Mouse (Mus musculus): ENCODE results near the gene Coro2b. TPM values are rescaled to one million over a fixed set of nuclear protein-coding genes. Genes with fewer than 3 reads are reported as not detected.

Coro2b gene
- polyA plus RNA-seq, 1 experiment: 2.8 TPM

DNA sequence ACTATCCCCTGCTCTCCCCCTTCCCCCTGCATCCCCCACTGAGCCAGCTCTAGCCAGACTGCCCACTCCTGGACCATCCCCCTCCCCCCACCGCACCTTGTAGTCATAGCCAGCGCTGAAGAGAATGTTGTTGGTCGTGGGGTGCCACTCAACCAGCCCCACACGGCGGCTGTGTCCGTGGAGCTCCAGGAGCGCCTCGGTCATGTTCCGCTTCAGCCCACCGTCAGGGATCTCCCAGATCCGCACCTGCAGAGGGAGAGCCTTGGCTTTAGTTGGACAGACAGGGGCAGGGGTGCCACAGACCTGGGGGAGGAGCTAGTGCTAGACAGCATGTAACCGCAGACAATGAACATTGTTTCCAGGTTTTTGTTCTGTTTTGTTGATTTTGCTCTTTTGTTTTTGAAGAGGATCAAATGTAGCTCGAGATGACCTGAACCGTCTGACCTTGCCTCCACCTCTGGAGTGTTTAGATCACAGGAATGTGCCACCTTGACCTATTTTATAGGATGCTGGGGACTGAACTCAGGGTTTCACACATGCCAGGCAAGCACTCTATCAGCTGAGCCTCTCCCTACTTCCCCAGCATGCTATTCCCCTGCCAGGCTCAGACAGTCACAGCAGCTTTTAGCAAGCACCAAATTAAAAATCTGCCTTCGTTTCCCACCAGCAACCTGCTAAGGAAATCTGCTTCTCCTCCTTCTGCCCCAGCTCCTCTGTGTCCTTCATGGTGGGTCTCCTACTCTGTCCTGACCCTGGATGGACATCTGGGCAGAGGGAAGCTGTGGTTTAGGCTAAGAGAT is 104.4 kb downstream of the Coro2b start:
- 82% methylated on average over 15 of the region's 15 CpGs for WGBS
- H3K4me3 ChIP-seq (replicated peaks; ENCODE audit: control insufficient read depth, low read depth, low read length): no peak overlapping the region
- H3K27ac ChIP-seq (ENCODE audit: control insufficient read depth, insufficient read depth, low read depth, low read length, poor library complexity): no peak overlapping the region
- H3K4me1 ChIP-seq (ENCODE audit: control insufficient read depth, insufficient read depth, low read length): no peaks in the 10 kb centered on the region
- TF ChIP-seq POLR2A (IDR thresholded peaks at IDR 0.05; ENCODE audit: borderline replicate concordance, control insufficient read depth, low read depth, low read length) (no peak), CTCF (IDR thresholded peaks at IDR 0.05; ENCODE audit: control insufficient read depth, insufficient read depth, low read length) (no peak)

DNA sequence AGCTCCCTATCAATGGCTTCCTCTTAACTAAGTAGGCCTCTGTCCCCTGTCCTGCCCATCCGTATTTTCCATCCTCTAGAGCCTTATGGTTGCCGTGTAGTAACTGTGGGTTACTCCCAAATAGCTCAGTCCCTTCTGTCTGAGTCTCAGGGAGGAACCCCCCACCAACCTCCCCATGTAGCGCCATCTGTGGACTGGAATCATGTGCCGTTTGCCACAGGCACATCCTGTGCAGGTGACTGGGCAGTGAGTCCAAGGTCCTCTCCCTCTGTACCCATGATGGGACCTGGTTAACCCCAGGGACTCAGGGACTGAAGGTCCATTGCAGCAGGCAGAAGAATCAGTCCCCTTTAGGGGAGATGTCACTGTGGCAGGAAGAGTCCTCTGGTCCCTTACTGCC is 106.1 kb downstream of the Coro2b start:
- TF ChIP-seq POLR2A (IDR thresholded peaks at IDR 0.05; ENCODE audit: borderline replicate concordance, control insufficient read depth, low read depth, low read length) (no peak), CTCF (IDR thresholded peaks at IDR 0.05; ENCODE audit: control insufficient read depth, insufficient read depth, low read length) (no peak)
- Histone ChIP-seq H3K4me1 (ENCODE audit: control insufficient read depth, insufficient read depth, low read length) (no peaks in the 10 kb centered on the region), H3K27ac (ENCODE audit: control insufficient read depth, insufficient read depth, low read depth, low read length, poor library complexity) (no peak overlapping the region), H3K4me3 (replicated peaks; ENCODE audit: control insufficient read depth, low read depth, low read length) (no peak overlapping the region)
- 77% methylated on average over 4 of the region's 4 CpGs for WGBS

DNA sequence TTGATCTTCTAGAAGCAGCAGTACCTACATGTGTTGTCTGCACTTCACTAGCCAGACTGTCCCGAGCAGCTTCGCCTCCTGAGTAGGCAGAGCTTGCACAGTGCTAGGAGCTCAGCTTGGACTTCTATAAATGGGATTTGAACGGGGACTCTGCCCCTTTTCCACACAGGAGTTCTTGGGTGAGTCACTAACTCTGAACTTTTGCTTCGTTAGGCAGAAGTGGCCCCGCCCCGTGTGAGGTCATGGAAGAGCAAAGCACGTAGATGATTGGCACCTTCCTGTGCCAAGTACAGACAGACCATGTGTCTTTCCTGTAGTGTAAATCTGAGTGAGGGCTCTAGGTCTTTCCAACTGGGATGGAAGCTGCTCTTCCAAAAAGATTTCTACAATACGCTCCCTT is 109.8 kb downstream of the Coro2b start:
- H3K4me1 ChIP-seq (ENCODE audit: control insufficient read depth, insufficient read depth, low read length): no peaks in the 10 kb centered on the region
- no peak for TF ChIP-seq CTCF (IDR thresholded peaks at IDR 0.05; ENCODE audit: control insufficient read depth, insufficient read depth, low read length)
- no peak for TF ChIP-seq POLR2A (IDR thresholded peaks at IDR 0.05; ENCODE audit: borderline replicate concordance, control insufficient read depth, low read depth, low read length)
- H3K27ac ChIP-seq (ENCODE audit: control insufficient read depth, insufficient read depth, low read depth, low read length, poor library complexity): no peak overlapping the region
- WGBS: 68% methylated on average over 8 of the region's 8 CpGs
- H3K4me3 ChIP-seq (replicated peaks; ENCODE audit: control insufficient read depth, low read depth, low read length): no peak overlapping the region

DNA sequence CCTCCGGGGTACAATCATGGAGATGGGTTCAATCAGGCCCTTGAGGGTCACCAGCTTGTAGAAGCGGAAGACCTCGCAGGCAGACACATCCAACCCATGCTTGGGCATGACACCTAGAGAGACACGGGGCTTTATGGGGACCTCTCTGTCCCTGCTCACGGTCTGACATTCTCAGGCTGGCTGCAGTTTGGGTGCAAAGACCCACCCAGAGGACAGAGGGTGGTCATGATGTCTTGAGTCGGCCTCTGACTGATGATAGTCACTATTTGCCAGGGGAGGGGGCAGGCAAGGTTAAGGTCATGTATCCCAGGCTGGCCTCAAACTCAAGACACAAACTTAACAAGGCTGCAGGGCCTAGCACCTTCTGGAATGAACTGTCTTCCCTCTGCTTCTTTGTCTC is 110.3 kb downstream of the Coro2b start:
- no peak overlapping the region for H3K4me3 ChIP-seq (replicated peaks; ENCODE audit: control insufficient read depth, low read depth, low read length)
- no peak overlapping the region for H3K27ac ChIP-seq (ENCODE audit: control insufficient read depth, insufficient read depth, low read depth, low read length, poor library complexity)
- WGBS: 81% methylated on average over 6 of the region's 6 CpGs
- H3K4me1 ChIP-seq (ENCODE audit: control insufficient read depth, insufficient read depth, low read length): no peaks in the 10 kb centered on the region
- TF ChIP-seq POLR2A (IDR thresholded peaks at IDR 0.05; ENCODE audit: borderline replicate concordance, control insufficient read depth, low read depth, low read length): no peak
- no peak for TF ChIP-seq CTCF (IDR thresholded peaks at IDR 0.05; ENCODE audit: control insufficient read depth, insufficient read depth, low read length)

DNA sequence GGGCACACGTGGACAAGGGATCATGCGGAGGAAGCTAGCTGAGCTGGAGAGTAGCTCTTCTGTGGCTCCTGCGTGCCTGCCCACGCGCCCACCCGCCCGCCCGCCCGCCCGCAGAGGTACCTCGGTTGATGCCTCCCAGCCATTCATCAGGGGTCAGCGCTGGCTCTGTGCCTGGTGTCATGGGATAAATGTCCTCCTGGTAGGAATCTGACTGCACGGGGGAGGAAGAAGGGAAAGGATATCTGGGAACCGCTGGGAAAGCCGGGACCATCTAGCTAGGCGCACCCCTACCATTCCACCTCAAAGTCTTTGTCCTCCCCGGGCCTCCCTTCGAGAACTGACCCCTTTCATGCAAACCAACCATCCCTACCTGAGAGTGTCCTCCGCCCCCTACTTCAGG is 110.8 kb downstream of the Coro2b start:
- WGBS: 89% methylated on average over 19 of the region's 19 CpGs
- Histone ChIP-seq H3K4me3 (replicated peaks; ENCODE audit: control insufficient read depth, low read depth, low read length) (no peak overlapping the region), H3K4me1 (ENCODE audit: control insufficient read depth, insufficient read depth, low read length) (no peaks in the 10 kb centered on the region; the same call in 1 of the 2 replicates), H3K27ac (ENCODE audit: control insufficient read depth, insufficient read depth, low read depth, low read length, poor library complexity) (no peak overlapping the region)
- TF ChIP-seq CTCF (IDR thresholded peaks at IDR 0.05; ENCODE audit: control insufficient read depth, insufficient read depth, low read length) (no peak), POLR2A (IDR thresholded peaks at IDR 0.05; ENCODE audit: borderline replicate concordance, control insufficient read depth, low read depth, low read length) (no peak)

DNA sequence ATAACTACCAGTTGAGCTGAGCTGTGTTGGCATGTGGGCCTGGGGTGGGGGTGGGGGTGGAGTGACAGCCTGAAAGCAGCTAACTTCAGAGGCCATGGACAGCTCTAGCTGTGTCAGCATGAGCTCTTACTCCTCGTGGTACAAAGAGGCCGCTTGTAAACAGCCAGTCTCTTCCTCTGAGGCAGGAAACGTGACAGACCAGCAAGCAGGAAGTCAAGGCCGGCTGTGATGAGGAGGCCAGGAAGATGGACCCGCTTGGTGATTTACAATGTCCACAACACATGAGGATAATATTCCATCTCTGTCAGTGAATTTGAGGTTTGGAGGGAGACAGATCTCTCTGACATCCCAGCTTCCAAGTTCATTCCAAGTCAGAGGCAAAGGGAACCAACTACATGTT is 111.6 kb downstream of the Coro2b start:
- H3K27ac ChIP-seq (ENCODE audit: control insufficient read depth, insufficient read depth, low read depth, low read length, poor library complexity): no peak overlapping the region; the same call in 1 of the 2 replicates
- no peak for TF ChIP-seq CTCF (IDR thresholded peaks at IDR 0.05; ENCODE audit: control insufficient read depth, insufficient read depth, low read length)
- TF ChIP-seq POLR2A (IDR thresholded peaks at IDR 0.05; ENCODE audit: borderline replicate concordance, control insufficient read depth, low read depth, low read length): no peak
- WGBS: 5% methylated on average over 5 of the region's 5 CpGs
- no peaks in the 10 kb centered on the region; the same call in 1 of the 2 replicates for H3K4me1 ChIP-seq (ENCODE audit: control insufficient read depth, insufficient read depth, low read length)
- no peak overlapping the region for H3K4me3 ChIP-seq (replicated peaks; ENCODE audit: control insufficient read depth, low read depth, low read length)

DNA sequence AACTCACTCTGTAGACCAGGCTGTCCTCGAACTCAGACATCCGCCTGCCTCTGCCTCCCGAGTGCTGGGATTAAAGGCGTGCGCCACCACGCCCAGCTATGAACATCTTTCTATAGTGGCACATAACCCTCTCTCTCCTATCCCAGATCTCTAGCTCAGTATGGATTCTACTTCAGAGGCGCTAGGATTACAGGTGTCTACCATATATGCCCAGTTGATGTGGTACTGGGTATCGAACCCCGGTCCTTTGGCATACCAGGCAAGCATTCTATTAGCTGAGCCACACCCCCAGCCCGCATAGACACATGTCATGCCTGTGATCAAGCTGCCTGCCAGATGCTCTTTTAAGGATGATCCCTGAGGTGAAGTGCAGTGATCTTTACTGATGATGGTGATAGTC is 113.0 kb downstream of the Coro2b start:
- Histone ChIP-seq H3K27ac (ENCODE audit: control insufficient read depth, insufficient read depth, low read depth, low read length, poor library complexity) (no peak overlapping the region), H3K4me3 (replicated peaks; ENCODE audit: control insufficient read depth, low read depth, low read length) (no peak overlapping the region), H3K4me1 (ENCODE audit: control insufficient read depth, insufficient read depth, low read length) (no peaks in the 10 kb centered on the region; the same call in 1 of the 2 replicates)
- WGBS: 87% methylated on average over 10 of the region's 10 CpGs
- TF ChIP-seq POLR2A (IDR thresholded peaks at IDR 0.05; ENCODE audit: borderline replicate concordance, control insufficient read depth, low read depth, low read length) (no peak), CTCF (IDR thresholded peaks at IDR 0.05; ENCODE audit: control insufficient read depth, insufficient read depth, low read length) (no peak)

DNA sequence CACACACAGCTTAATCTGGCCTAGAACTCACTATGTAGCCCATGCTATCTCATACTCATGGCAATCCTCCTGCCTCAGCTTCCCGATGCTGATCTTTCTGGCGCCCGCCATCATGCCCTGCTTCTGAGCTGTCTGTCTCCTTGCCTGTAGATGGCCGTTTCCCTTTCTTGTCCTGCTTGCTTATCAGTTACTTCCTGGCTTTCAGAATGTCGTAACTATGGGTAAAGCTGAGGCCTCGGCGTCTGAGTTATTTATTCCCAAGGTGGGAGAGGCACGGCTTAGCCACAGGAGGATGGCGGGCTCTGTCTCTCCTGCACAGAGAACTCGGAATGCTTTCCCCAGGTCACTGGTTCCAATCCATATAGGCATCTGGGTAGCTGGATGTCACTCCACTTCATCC is 113.9 kb downstream of the Coro2b start:
- TF ChIP-seq POLR2A (IDR thresholded peaks at IDR 0.05; ENCODE audit: borderline replicate concordance, control insufficient read depth, low read depth, low read length) (no peak), CTCF (IDR thresholded peaks at IDR 0.05; ENCODE audit: control insufficient read depth, insufficient read depth, low read length) (no peak)
- no peak overlapping the region for H3K4me3 ChIP-seq (replicated peaks; ENCODE audit: control insufficient read depth, low read depth, low read length)
- H3K27ac ChIP-seq (ENCODE audit: control insufficient read depth, insufficient read depth, low read depth, low read length, poor library complexity): no peak overlapping the region
- H3K4me1 ChIP-seq (ENCODE audit: control insufficient read depth, insufficient read depth, low read length): no peaks in the 10 kb centered on the region; the same call in 1 of the 2 replicates
- WGBS: 51% methylated on average over 10 of the region's 10 CpGs
